Mouse (Mus musculus): ENCODE measurements around the gene Akr7a5. TPM values are rescaled to one million over a fixed set of nuclear protein-coding genes. Genes with fewer than 3 reads are reported as not detected.

Akr7a5 gene
- polyA plus RNA-seq, 1 experiment from 2014 or later = 66.6 TPM

DNA sequence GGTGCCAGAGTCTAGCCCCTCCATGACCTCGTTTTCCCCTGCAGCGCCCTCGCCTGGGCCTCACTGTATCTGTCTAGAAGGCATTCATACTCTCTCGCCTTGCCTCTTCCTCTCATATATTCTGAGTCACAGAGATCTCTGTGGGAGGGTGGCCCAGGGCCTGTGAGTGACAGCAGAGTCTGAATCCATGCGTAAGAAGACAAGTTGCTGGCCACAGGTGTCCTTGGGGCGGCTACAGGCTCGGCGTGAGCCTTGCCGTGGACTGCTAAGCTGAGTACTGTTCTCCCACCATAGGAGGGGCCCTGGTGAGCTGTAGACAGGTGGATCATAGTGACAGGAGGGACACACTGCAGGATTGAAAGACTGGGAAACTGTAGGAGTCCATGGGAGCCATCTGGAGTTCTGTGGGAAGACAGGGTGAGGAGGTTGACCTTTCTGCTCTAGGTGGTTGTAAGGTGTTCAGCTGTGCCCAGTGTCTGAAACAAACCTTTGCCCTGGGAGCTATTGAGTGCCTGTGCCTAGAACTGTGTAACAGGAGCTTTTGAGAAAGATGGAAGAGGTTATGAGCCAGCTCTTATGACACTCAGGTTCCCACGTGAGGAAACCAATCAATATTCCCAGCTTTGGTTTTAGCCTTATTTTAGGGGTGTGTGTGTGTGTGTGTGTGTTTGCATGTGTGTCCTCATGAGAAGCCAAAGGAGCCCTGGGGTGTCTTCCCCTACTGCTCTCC is 37.4 kb upstream of the Akr7a5 start:
- no peaks in the 10 kb centered on the region for H3K27me3 ChIP-seq (ENCODE audit: control insufficient read depth, insufficient read depth, low read depth, low read length)
- no peak overlapping the region for H3K4me3 ChIP-seq (ENCODE audit: low read depth, low read length)
- 90% methylated on average over 10 of the region's 10 CpGs for WGBS
- H3K4me2 ChIP-seq (ENCODE audit: low read length) = no peak overlapping the region
- no peak overlapping the region for H3K9ac ChIP-seq (ENCODE audit: low read depth, low read length)
- H3K36me3 ChIP-seq (ENCODE audit: control insufficient read depth, insufficient read depth, low read length) = peaks cover 2% of the 10 kb centered on the region; the same call in 1 of the 2 replicates
- H3K27ac ChIP-seq (ENCODE audit: low read length) = no peak overlapping the region
- ATAC-seq = no peak
- H3K9me3 ChIP-seq (replicated peaks; ENCODE audit: control insufficient read depth, low read length, poor library complexity, severe bottlenecking) = no peaks in the 10 kb centered on the region
- H3K4me1 ChIP-seq (ENCODE audit: control insufficient read depth, insufficient read depth, low read length) = no peaks in the 10 kb centered on the region

DNA sequence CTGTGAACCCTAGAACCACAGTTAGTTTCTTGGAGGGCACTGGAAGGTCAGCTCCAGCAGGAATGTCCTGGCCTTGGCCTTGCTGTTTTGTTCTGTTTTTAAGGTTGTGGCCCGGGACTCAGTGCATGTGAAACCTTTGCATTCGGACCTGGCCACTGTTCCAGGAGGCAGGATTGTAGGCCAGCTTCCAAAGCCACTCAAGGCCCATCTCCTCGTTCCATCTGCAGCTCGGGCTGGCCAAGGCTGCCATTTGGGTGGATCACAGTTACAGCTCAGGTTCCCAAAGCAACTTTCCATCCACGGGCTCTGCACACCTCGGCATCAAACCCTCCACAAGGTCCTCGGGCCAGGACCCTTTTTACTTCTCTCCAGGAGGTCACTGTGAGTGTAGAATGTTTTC is 36.0 kb upstream of the Akr7a5 start:
- no peaks in the 10 kb centered on the region for H3K9me3 ChIP-seq (replicated peaks; ENCODE audit: control insufficient read depth, low read length, poor library complexity, severe bottlenecking)
- no peak overlapping the region for H3K9ac ChIP-seq (ENCODE audit: low read depth, low read length)
- ATAC-seq = no peak
- no peak overlapping the region for H3K4me3 ChIP-seq (ENCODE audit: low read depth, low read length)
- no peak overlapping the region for H3K4me2 ChIP-seq (ENCODE audit: low read length)
- no peaks in the 10 kb centered on the region for H3K27me3 ChIP-seq (ENCODE audit: control insufficient read depth, insufficient read depth, low read depth, low read length)
- no peak overlapping the region for H3K27ac ChIP-seq (ENCODE audit: low read length)
- H3K4me1 ChIP-seq (ENCODE audit: control insufficient read depth, insufficient read depth, low read length) = no peaks in the 10 kb centered on the region
- peaks cover 2% of the 10 kb centered on the region; the same call in 1 of the 2 replicates for H3K36me3 ChIP-seq (ENCODE audit: control insufficient read depth, insufficient read depth, low read length)
- 88% methylated on average over 7 of the region's 7 CpGs for WGBS

GRCm38 (mm10) chr4:139276411-139276810 is 34.1 kb upstream of the Akr7a5 start:
- no peak overlapping the region for H3K4me2 ChIP-seq (ENCODE audit: low read length)
- no peaks in the 10 kb centered on the region for H3K9me3 ChIP-seq (replicated peaks; ENCODE audit: control insufficient read depth, low read length, poor library complexity, severe bottlenecking)
- H3K4me3 ChIP-seq (ENCODE audit: low read depth, low read length) = no peak overlapping the region
- peaks cover 11% of the 10 kb centered on the region for H3K36me3 ChIP-seq (ENCODE audit: control insufficient read depth, insufficient read depth, low read length)
- no peak overlapping the region for H3K27ac ChIP-seq (ENCODE audit: low read length)
- ATAC-seq = no peak
- H3K9ac ChIP-seq (ENCODE audit: low read depth, low read length) = no peak overlapping the region
- no peaks in the 10 kb centered on the region for H3K27me3 ChIP-seq (ENCODE audit: control insufficient read depth, insufficient read depth, low read depth, low read length)
- no peaks in the 10 kb centered on the region for H3K4me1 ChIP-seq (ENCODE audit: control insufficient read depth, insufficient read depth, low read length)
- 83% methylated on average over 7 of the region's 7 CpGs for WGBS

GRCm38 (mm10) chr4:139280530-139280929 is 30.0 kb upstream of the Akr7a5 start:
- Histone ChIP-seq H3K4me1 (ENCODE audit: control insufficient read depth, insufficient read depth, low read length) (no peaks in the 10 kb centered on the region), H3K9ac (ENCODE audit: low read depth, low read length) (no peak overlapping the region), H3K9me3 (replicated peaks; ENCODE audit: control insufficient read depth, low read length, poor library complexity, severe bottlenecking) (no peaks in the 10 kb centered on the region), H3K4me2 (ENCODE audit: low read length) (no peak overlapping the region), H3K27ac (ENCODE audit: low read length) (no peak overlapping the region), H3K36me3 (ENCODE audit: control insufficient read depth, insufficient read depth, low read length) (peaks cover 16% of the 10 kb centered on the region), H3K4me3 (ENCODE audit: low read depth, low read length) (no peak overlapping the region), H3K27me3 (ENCODE audit: control insufficient read depth, insufficient read depth, low read depth, low read length) (no peaks in the 10 kb centered on the region)
- ATAC-seq = no peak
- 90% methylated on average over 12 of the region's 12 CpGs for WGBS

- Histone ChIP-seq H3K36me3 (ENCODE audit: control insufficient read depth, insufficient read depth, low read length) (peaks cover 16% of the 10 kb centered on the region), H3K4me1 (ENCODE audit: control insufficient read depth, insufficient read depth, low read length) (no peaks in the 10 kb centered on the region), H3K27me3 (ENCODE audit: control insufficient read depth, insufficient read depth, low read depth, low read length) (no peaks in the 10 kb centered on the region), H3K4me2 (ENCODE audit: low read length) (no peak overlapping the region), H3K9ac (ENCODE audit: low read depth, low read length) (no peak overlapping the region), H3K9me3 (replicated peaks; ENCODE audit: control insufficient read depth, low read length, poor library complexity, severe bottlenecking) (no peaks in the 10 kb centered on the region), H3K4me3 (ENCODE audit: low read depth, low read length) (no peak overlapping the region), H3K27ac (ENCODE audit: low read length) (no peak overlapping the region)
- 90% methylated on average over 16 of the region's 16 CpGs for WGBS
- ATAC-seq = no peak
These were observed 28.7 kb upstream of the Akr7a5 start for GRCm38 (mm10) chr4:139281791-139282345.

GRCm38 (mm10) chr4:139282955-139283417 is 27.6 kb upstream of the Akr7a5 start:
- no peaks in the 10 kb centered on the region for H3K27me3 ChIP-seq (ENCODE audit: control insufficient read depth, insufficient read depth, low read depth, low read length)
- H3K4me3 ChIP-seq (ENCODE audit: low read depth, low read length) = no peak overlapping the region
- 61% methylated on average over 6 of the region's 6 CpGs for WGBS
- no peak overlapping the region for H3K27ac ChIP-seq (ENCODE audit: low read length)
- H3K4me2 ChIP-seq (ENCODE audit: low read length) = no peak overlapping the region
- peaks cover 16% of the 10 kb centered on the region for H3K36me3 ChIP-seq (ENCODE audit: control insufficient read depth, insufficient read depth, low read length)
- H3K9ac ChIP-seq (ENCODE audit: low read depth, low read length) = no peak overlapping the region
- H3K9me3 ChIP-seq (replicated peaks; ENCODE audit: control insufficient read depth, low read length, poor library complexity, severe bottlenecking) = no peaks in the 10 kb centered on the region
- no peak for ATAC-seq
- no peaks in the 10 kb centered on the region for H3K4me1 ChIP-seq (ENCODE audit: control insufficient read depth, insufficient read depth, low read length)

- Histone ChIP-seq H3K4me2 (ENCODE audit: low read length) (no peak overlapping the region), H3K9ac (ENCODE audit: low read depth, low read length) (no peak overlapping the region), H3K27ac (ENCODE audit: low read length) (no peak overlapping the region), H3K4me3 (ENCODE audit: low read depth, low read length) (no peak overlapping the region), H3K36me3 (ENCODE audit: control insufficient read depth, insufficient read depth, low read length) (peaks cover 21% of the 10 kb centered on the region), H3K4me1 (ENCODE audit: control insufficient read depth, insufficient read depth, low read length) (no peaks in the 10 kb centered on the region), H3K9me3 (replicated peaks; ENCODE audit: control insufficient read depth, low read length, poor library complexity, severe bottlenecking) (no peaks in the 10 kb centered on the region), H3K27me3 (ENCODE audit: control insufficient read depth, insufficient read depth, low read depth, low read length) (no peaks in the 10 kb centered on the region)
- WGBS = 90% methylated on average over 15 of the region's 15 CpGs
- ATAC-seq = no peak
These were observed 25.7 kb upstream of the Akr7a5 start for GRCm38 (mm10) chr4:139284877-139285276.

DNA sequence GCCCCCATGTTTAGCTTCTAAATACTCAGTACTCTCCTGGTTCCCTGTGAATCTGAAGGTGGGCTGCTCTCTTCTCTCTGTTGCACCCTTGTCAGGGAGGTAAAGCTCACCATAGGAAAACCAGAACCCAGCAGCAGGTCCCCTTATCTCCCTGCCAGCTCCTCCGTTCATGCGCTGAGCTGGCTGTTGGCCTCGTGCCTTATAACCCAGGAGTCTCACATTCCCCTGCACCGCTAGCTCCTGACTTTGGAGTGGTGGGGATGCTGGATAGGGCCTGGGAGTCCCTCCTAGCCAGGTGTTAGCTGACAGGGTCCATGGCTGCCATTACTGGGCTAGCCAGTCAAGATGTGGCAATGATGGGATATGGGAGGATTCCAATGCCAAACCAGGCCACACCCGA is 24.3 kb upstream of the Akr7a5 start:
- peaks cover 14% of the 10 kb centered on the region for H3K36me3 ChIP-seq (ENCODE audit: control insufficient read depth, insufficient read depth, low read length)
- 89% methylated on average over 5 of the region's 5 CpGs for WGBS

GRCm38 (mm10) chr4:139287122-139287863 is 23.3 kb upstream of the Akr7a5 start:
- ATAC-seq = no peak
- Histone ChIP-seq H3K9ac (ENCODE audit: low read depth, low read length) (no peak overlapping the region), H3K4me1 (ENCODE audit: control insufficient read depth, insufficient read depth, low read length) (no peaks in the 10 kb centered on the region), H3K4me2 (ENCODE audit: low read length) (no peak overlapping the region), H3K9me3 (replicated peaks; ENCODE audit: control insufficient read depth, low read length, poor library complexity, severe bottlenecking) (no peaks in the 10 kb centered on the region), H3K4me3 (ENCODE audit: low read depth, low read length) (no peak overlapping the region), H3K27ac (ENCODE audit: low read length) (no peak overlapping the region), H3K36me3 (ENCODE audit: control insufficient read depth, insufficient read depth, low read length) (peaks cover 8% of the 10 kb centered on the region), H3K27me3 (ENCODE audit: control insufficient read depth, insufficient read depth, low read depth, low read length) (no peaks in the 10 kb centered on the region)
- 89% methylated on average over 18 of the region's 18 CpGs for WGBS

More for the DNA sequence above, 24.3 kb upstream of the Akr7a5 start:
- Histone ChIP-seq H3K4me2 (ENCODE audit: low read length) (no peak overlapping the region), H3K4me1 (ENCODE audit: control insufficient read depth, insufficient read depth, low read length) (no peaks in the 10 kb centered on the region), H3K4me3 (ENCODE audit: low read depth, low read length) (no peak overlapping the region), H3K9me3 (replicated peaks; ENCODE audit: control insufficient read depth, low read length, poor library complexity, severe bottlenecking) (no peaks in the 10 kb centered on the region), H3K27me3 (ENCODE audit: control insufficient read depth, insufficient read depth, low read depth, low read length) (no peaks in the 10 kb centered on the region), H3K27ac (ENCODE audit: low read length) (no peak overlapping the region), H3K9ac (ENCODE audit: low read depth, low read length) (no peak overlapping the region)
- no peak for ATAC-seq

Measured in midbrain, embryonic 16.5 days (tissue).